20 mouse cellular contexts compared by ENCODE assay signal in the genomic region with DNA sequence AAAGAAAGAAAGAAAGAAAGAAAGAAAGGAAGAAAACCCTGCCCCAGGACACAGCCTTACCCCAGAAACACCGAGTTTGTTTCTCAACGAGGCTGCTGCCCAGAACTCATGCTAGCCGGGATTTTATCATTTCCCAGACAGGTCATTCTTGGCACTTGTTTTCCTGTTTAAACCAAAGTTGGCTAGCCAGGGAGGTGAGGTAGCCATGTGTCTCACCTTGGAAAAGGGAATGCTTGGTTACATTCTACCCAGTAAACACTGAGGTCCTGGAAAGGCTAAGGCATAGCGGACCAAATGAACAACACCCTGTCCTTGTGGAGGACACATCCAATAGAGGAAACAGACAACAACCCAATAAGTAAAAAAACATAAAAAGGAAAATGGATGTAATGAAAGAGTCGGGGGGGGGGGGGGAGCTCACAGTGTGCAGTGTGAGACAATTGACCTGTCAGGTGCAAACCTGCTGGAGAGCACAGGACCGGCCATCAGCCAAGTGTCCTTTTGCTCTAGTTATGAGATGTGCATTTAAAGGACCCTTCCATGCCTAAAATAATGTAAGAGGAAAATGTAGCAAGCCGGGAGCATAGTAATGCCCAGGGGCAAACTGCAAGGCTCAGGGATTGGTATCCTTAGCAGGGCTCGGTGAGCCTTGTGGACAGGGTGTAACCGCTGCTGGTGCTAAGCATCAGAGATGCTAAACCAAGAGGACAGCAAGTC.
DNase-seq lines count a peak whose midpoint lies in the region; ATAC-seq and TF ChIP-seq lines count a peak whose summit lies in the region.
"Had no signal": no experiment of that assay in that cellular context is flagged by ENCODE, and none has a peak within 500 bp of the region (broad histone marks: within the 10 kb centered on the region; RNA-seq: fewer than 3 reads in every experiment).

No protein-coding gene starts in this region.

- H3K27ac ChIP-seq in liver, adult 2 months (replicated peaks; ENCODE audit: insufficient read depth, low read depth, low read length): no peak overlapping the region
- no peak overlapping the region for H3K27ac ChIP-seq in liver, postnatal 0 days (ENCODE audit: low read depth)
- H3K27ac ChIP-seq in intestine, postnatal 0 days (ENCODE audit: low read depth, low read length): no peak overlapping the region
- H3K27ac ChIP-seq: embryonic facial prominence, embryonic 10.5 days; forebrain, embryonic 15.5 days; heart, adult 2 months; heart, embryonic 13.5 days; hindbrain, embryonic 15.5 days had no signal

- H3K27me3 ChIP-seq in liver, adult 2 months (ENCODE audit: control insufficient read depth, insufficient read depth, low read length): no peaks in the 10 kb centered on the region
- no peaks in the 10 kb centered on the region for H3K27me3 ChIP-seq in liver, postnatal 0 days (ENCODE audit: insufficient read depth, low read length)
- no peaks in the 10 kb centered on the region for H3K27me3 ChIP-seq in intestine, postnatal 0 days (replicated peaks; ENCODE audit: control insufficient read depth, insufficient read depth, low read length)
- H3K27me3 ChIP-seq: forebrain, embryonic 15.5 days; hindbrain, embryonic 15.5 days had no signal

- no peak overlapping the region for H3K4me2 ChIP-seq in liver, postnatal 0 days (ENCODE audit: low read depth, low read length)
- no peak overlapping the region for H3K4me2 ChIP-seq in intestine, postnatal 0 days (replicated peaks; ENCODE audit: low read depth)
- H3K4me2 ChIP-seq: forebrain, embryonic 15.5 days; heart, embryonic 13.5 days; hindbrain, embryonic 15.5 days had no signal

- no peak for TF ChIP-seq POLR2A in liver, adult 2 months (IDR thresholded peaks at IDR 0.05; ENCODE audit: extremely low read depth, insufficient read depth, low read length)

- WGBS in liver, adult 2 months: 61% methylated on average over 9 of the region's 9 CpGs
- WGBS in liver, postnatal 0 days (ENCODE audit: insufficient replicate concordance): 75% methylated on average over 9 of the region's 9 CpGs
- WGBS in intestine, postnatal 0 days: 87% methylated on average over 9 of the region's 9 CpGs

- H3K9me3 ChIP-seq in liver, postnatal 0 days (ENCODE audit: low read length): no peaks in the 10 kb centered on the region
- H3K9me3 ChIP-seq in intestine, postnatal 0 days (ENCODE audit: control insufficient read depth): no peaks in the 10 kb centered on the region
- H3K9me3 ChIP-seq: embryonic facial prominence, embryonic 10.5 days; forebrain, embryonic 15.5 days; G1E; heart, embryonic 13.5 days; hindbrain, embryonic 15.5 days had no signal

- H3K4me1 ChIP-seq in liver, adult 2 months (ENCODE audit: control insufficient read depth, insufficient read depth, low read length): no peaks in the 10 kb centered on the region
- no peaks in the 10 kb centered on the region for H3K4me1 ChIP-seq in liver, postnatal 0 days (ENCODE audit: insufficient read depth)
- H3K4me1 ChIP-seq in intestine, postnatal 0 days (replicated peaks; ENCODE audit: control insufficient read depth, insufficient read depth, low read length): no peaks in the 10 kb centered on the region
- H3K4me1 ChIP-seq: forebrain, embryonic 15.5 days; hindbrain, embryonic 15.5 days had no signal

- TF ChIP-seq CTCF in liver, adult 2 months (IDR thresholded peaks at IDR 0.05; ENCODE audit: low read depth, low read length): no peak
- no peak for TF ChIP-seq CTCF in liver, postnatal 0 days (IDR thresholded peaks at IDR 0.05; ENCODE audit: low read depth)
- no peak for TF ChIP-seq CTCF in intestine, postnatal 0 days (IDR thresholded peaks at IDR 0.05; ENCODE audit: low read depth)

- H3K4me3 ChIP-seq in liver, adult 2 months (ENCODE audit: insufficient read depth, low read depth, low read length): no peak overlapping the region
- H3K4me3 ChIP-seq in liver, postnatal 0 days (ENCODE audit: low read depth, low read length): no peak overlapping the region
- H3K4me3 ChIP-seq in intestine, postnatal 0 days (ENCODE audit: low read depth, low read length): no peak overlapping the region
- H3K4me3 ChIP-seq: embryonic facial prominence, embryonic 10.5 days; forebrain, embryonic 15.5 days; heart, adult 2 months; heart, embryonic 13.5 days; hindbrain, embryonic 15.5 days had no signal

- H3K36me3 ChIP-seq in liver, adult 2 months (ENCODE audit: control insufficient read depth, insufficient read depth, low read length): no peaks in the 10 kb centered on the region
- H3K36me3 ChIP-seq in liver, postnatal 0 days (replicated peaks; ENCODE audit: insufficient read depth, low read length): no peaks in the 10 kb centered on the region
- H3K36me3 ChIP-seq in intestine, postnatal 0 days (ENCODE audit: control insufficient read depth, insufficient read depth): no peaks in the 10 kb centered on the region
- H3K36me3 ChIP-seq: embryonic facial prominence, embryonic 10.5 days; forebrain, embryonic 15.5 days; G1E; heart, embryonic 13.5 days; hindbrain, embryonic 15.5 days had no signal

- ATAC-seq in cerebellum, adult (ENCODE audit: insufficient number of reproducible peaks, low FRiP score, low TSS enrichment): peak; percentile 42; the same call in 1 of the 2 replicates
- no peak for ATAC-seq in liver, postnatal 0 days
- ATAC-seq in intestine, postnatal 0 days: no peak
- ATAC-seq: CD4-positive, CD25-positive, alpha-beta regulatory T cell, adult 4 months; forebrain, embryonic 15.5 days; intestine, embryonic 16.5 days had no signal

- DNase-seq in cerebellum, postnatal 4 days (ENCODE audit: low spot score in 2 of 2): no peak
- peak; percentile 73 for DNase-seq in liver, adult 2 months (ENCODE audit: extremely low read depth, low read depth, low spot score)
- no peak for DNase-seq in liver, postnatal 0 days
- peak; percentile 72 for DNase-seq in cerebellum, adult 9-11 months
- DNase-seq in adrenal gland, postnatal 10 days: no peak
- DNase-seq: adrenal gland, postnatal 14 days; B cell, adult 2 months; gastrocnemius, postnatal 10 days; heart, adult 2 months; heart, postnatal 36 days; kidney, adult 8-10 months had no signal

- H3K79me2 ChIP-seq in liver, adult 2 months (ENCODE audit: control insufficient read depth, insufficient read depth, low read length): no peaks in the 10 kb centered on the region

- no peak overlapping the region for H3K9ac ChIP-seq in liver, adult 2 months (ENCODE audit: low read depth, low read length)
- no peak overlapping the region for H3K9ac ChIP-seq in liver, postnatal 0 days (replicated peaks)
- no peak overlapping the region for H3K9ac ChIP-seq in intestine, postnatal 0 days (ENCODE audit: low read depth, low read length)
- H3K9ac ChIP-seq: forebrain, embryonic 15.5 days; heart, embryonic 13.5 days; hindbrain, embryonic 15.5 days had no signal

- TF ChIP-seq EP300 in liver, postnatal 0 days (IDR thresholded peaks at IDR 0.05; ENCODE audit: low read depth): no peak

Comparison
In these comparisons a context has a peak if more than half of its experiments do, and no peak if none do; other contexts are left out.
1. DNase-seq: peak in liver, adult 2 months (single experiment) and cerebellum, adult 9-11 months (single experiment); none in cerebellum, postnatal 4 days (0 of 2), liver, postnatal 0 days (single experiment) and adrenal gland, postnatal 10 days (single experiment).